Mouse (Mus musculus): Measurements from ENCODE around the gene Hs3st4.

DNA sequence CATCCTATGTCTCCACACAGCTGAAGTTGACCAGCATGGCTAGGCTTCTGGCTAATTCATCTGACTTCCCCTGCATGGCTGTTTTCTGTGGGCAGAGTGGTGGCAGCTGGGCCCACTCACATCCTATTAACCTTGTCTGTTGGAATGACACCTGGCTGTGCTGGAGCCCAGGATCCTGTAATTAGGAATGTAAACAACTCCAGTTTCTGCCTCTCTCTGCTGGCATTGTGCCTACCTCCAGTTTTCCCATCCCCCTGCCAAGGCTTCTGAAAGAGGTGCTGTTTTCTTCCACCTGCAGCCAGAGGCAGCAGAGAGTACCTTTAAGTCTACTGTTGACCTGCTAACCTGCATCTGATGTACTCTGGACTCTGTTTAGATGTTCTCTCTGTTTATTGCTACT, 288.1 kb downstream of the Hs3st4 start:
- TF ChIP-seq POLR2A (IDR thresholded peaks at IDR 0.05; ENCODE audit: extremely low read depth, insufficient read depth, low read length) (no peak), CTCF (IDR thresholded peaks at IDR 0.05; ENCODE audit: extremely low read depth, insufficient read depth, low read length) (no peak)
